20 mouse cellular contexts compared by ENCODE assay signal in genomic region chr10:50886305-50886704, GRCm38 (mm10). TPM values are rescaled to one million over a fixed set of nuclear protein-coding genes. Genes with fewer than 3 reads are reported as not detected.
"Had no signal": no experiment of that assay in that cellular context is flagged by ENCODE, and none has a peak within 500 bp of the region (broad histone marks: within the 10 kb centered on the region; RNA-seq: fewer than 3 reads in every experiment).

No protein-coding gene starts in this region.

- H3K9ac ChIP-seq: neural tube, embryonic 15.5 days; stomach, embryonic 15.5 days had no signal

- H3K4me2 ChIP-seq: neural tube, embryonic 15.5 days; stomach, embryonic 15.5 days had no signal

- DNase-seq: retina, postnatal 1 day; right cerebral cortex, adult 18-20 months; right cerebral cortex, postnatal 14 days; right cerebral cortex, postnatal 25 days; right cerebral cortex, postnatal 4 days; spleen, adult 18-20 months; thymus, adult 18-20 months; thymus, adult 2 months; thymus, postnatal 14 days; thymus, postnatal 25 days; thymus, postnatal 36 days; thymus, postnatal 4 days had no signal

- H3K4me1 ChIP-seq: neural tube, embryonic 15.5 days; stomach, embryonic 15.5 days had no signal

- H3K4me3 ChIP-seq: neural tube, embryonic 15.5 days; stomach, embryonic 15.5 days had no signal

- H3K27ac ChIP-seq: neural tube, embryonic 15.5 days; stomach, embryonic 15.5 days; stomach, postnatal 0 days had no signal

- H3K36me3 ChIP-seq: neural tube, embryonic 15.5 days; stomach, embryonic 15.5 days had no signal

- H3K9me3 ChIP-seq: neural tube, embryonic 15.5 days; stomach, embryonic 15.5 days had no signal

RNA-seq across cellular contexts. Expression of gene Sim1, which starts 8.2 kb away (rescaled TPM):
- total RNA-seq: neutrophil, adult 5-6 weeks had no signal
- polyA plus RNA-seq: small intestine, adult 2 months; spleen, adult 2 months; stomach, embryonic 14.5 days; stomach, postnatal 0 days; thymus, adult 2 months; urinary bladder, adult 2 months had no signal
